Mouse (Mus musculus) forebrain, embryonic 14.5 days (tissue): ENCODE measurements around the gene Fam110a. TPM values are rescaled to one million over a fixed set of nuclear protein-coding genes. Genes with fewer than 3 reads are reported as not detected.

Source experiments
- ATAC-seq: fragments of 200-750 bp; cut with Nextera tagmentation; 2 replicates; pipeline ENCODE4 v1.8.0; 2017; ENCODE audit warnings: mild to moderate bottlenecking, moderate library complexity
- DNase-seq: peaks from one replicate; pipeline ENCODE4 v3.0.0-alpha.2; 2015; ENCODE audit warnings: low spot score
- H3K27ac ChIP-seq: fragments of 300-500 bp; sonication (generic); 2 replicates; pipeline ENCODE4 v1.5.1; 2014; ENCODE audit warnings: low read depth, mild to moderate bottlenecking, control low read depth, low read length, moderate library complexity
- H3K27me3 ChIP-seq: fragments of 300-500 bp; sonication (generic); replicated peaks from 2 replicates; pipeline ENCODE4 v1.6.1; 2014; ENCODE audit warnings: low read length, control low read depth, mixed read lengths; ENCODE audit not compliant: control insufficient read depth, insufficient read depth
- H3K36me3 ChIP-seq: fragments of 300-500 bp; sonication (generic); 2 replicates; pipeline ENCODE4 v1.6.1; 2014; ENCODE audit warnings: low read length, control low read depth; ENCODE audit not compliant: control insufficient read depth, insufficient read depth
- H3K4me1 ChIP-seq: fragments of 300-500 bp; sonication (generic); 2 replicates; pipeline ENCODE4 v1.6.1; 2014; ENCODE audit warnings: antibody characterized with exemption, low read length, control low read depth; ENCODE audit not compliant: control insufficient read depth, insufficient read depth
- H3K4me2 ChIP-seq: fragments of 300-500 bp; sonication (generic); 2 replicates; pipeline ENCODE4 v1.6.1; 2014; ENCODE audit warnings: mild to moderate bottlenecking, control low read depth, low read length
- H3K4me3 ChIP-seq: fragments of 300-500 bp; sonication (generic); 2 replicates; pipeline ENCODE4 v1.5.1; 2014; ENCODE audit warnings: low read depth, low read length, control low read depth
- H3K9ac ChIP-seq: fragments of 300-500 bp; sonication (generic); 2 replicates; pipeline ENCODE4 v1.6.1; 2014; ENCODE audit warnings: mild to moderate bottlenecking, low read length, control low read depth, moderate library complexity
- H3K9me3 ChIP-seq: fragments of 300-500 bp; sonication (generic); replicated peaks from 2 replicates; pipeline ENCODE4 v1.6.1; 2016; ENCODE audit warnings: low read length, control low read depth, mixed read lengths; ENCODE audit not compliant: control insufficient read depth
- WGBS: fragments of 180-500 bp; shearing (Covaris S2); extraction: QIAGEN DNeasy Blood & Tissue Kit; methylation state at CpG from one replicate; pipeline ENCODE4 v1.1.7; 2014; 5-methylcytosine and 5-hydroxymethylcytosine counted together
- polyA plus RNA-seq: library from polyadenylated mRNA; unstranded; fragments of >200 nt; fragmentation: Nextera tagmentation; extraction: Ambion mirVana; gene quantifications from 2 replicates; pipeline ENCODE4 v1.2.1, GENCODE M21; 2014

Gene Fam110a
- polyA plus RNA-seq, 1 experiment from 2014 or later, result 64.5 TPM

DNA sequence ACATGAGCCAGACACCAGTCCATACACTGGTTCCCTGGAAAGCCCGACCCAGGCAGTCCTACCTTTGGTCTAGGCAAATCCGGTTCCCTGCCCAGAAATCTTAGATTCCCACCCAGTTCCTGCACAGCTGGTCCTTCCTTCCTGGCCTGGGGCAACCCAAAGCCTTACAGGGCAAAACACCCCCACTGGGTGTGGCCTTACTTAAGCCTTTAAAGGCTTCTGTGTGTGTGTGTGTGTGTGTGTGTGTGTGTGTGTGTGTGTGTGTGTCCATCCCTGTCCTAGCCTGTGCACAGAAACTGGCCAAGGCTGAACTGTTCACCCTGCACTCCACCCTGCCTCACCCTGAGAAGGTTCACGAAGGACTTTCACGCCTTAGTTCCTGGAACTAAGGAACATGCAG, 32.2 kb upstream of the Fam110a start:
- Histone ChIP-seq H3K9ac (no peak overlapping the region), H3K4me3 (no peak overlapping the region), H3K36me3 (no peaks in the 10 kb centered on the region), H3K27me3 (no peaks in the 10 kb centered on the region), H3K4me1 (no peaks in the 10 kb centered on the region), H3K9me3 (no peaks in the 10 kb centered on the region), H3K4me2 (no peak overlapping the region), H3K27ac (no peak overlapping the region)
- WGBS, result 80% methylated on average over 4 of the region's 4 CpGs
- DNase-seq (no peak), ATAC-seq (no peak)

DNA sequence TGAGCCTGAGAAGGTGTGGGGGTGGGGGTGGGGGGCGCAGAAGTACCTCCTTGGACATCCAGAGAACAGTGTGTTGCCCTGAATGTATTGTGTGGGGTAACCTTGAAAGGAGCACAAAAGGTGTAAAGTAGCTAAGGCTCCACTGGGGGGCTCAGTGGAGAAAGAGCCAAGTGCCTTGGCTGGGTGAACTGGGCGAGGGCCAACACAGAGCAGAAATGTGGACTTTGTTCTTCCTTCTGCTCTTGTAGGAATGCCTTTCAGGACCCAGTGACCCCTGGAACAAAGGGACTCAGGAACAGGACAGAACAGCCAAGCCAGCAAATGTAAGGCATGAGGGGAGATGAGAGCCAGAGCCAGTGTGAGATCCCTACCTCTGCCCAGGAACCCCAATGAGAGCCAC, 31.7 kb upstream of the Fam110a start:
- 32% methylated on average over 2 of the region's 2 CpGs for WGBS
- H3K27me3 ChIP-seq, result no peaks in the 10 kb centered on the region
- H3K4me2 ChIP-seq, result no peak overlapping the region
- H3K27ac ChIP-seq, result no peak overlapping the region
- H3K9me3 ChIP-seq, result no peaks in the 10 kb centered on the region
- DNase-seq (peak; percentile 54), ATAC-seq (0 out of 2 replicates have a peak, but pooled peaks have one; percentile 37)
- no peak overlapping the region for H3K9ac ChIP-seq
- no peak overlapping the region for H3K4me3 ChIP-seq
- H3K4me1 ChIP-seq, result no peaks in the 10 kb centered on the region
- no peaks in the 10 kb centered on the region for H3K36me3 ChIP-seq

DNA sequence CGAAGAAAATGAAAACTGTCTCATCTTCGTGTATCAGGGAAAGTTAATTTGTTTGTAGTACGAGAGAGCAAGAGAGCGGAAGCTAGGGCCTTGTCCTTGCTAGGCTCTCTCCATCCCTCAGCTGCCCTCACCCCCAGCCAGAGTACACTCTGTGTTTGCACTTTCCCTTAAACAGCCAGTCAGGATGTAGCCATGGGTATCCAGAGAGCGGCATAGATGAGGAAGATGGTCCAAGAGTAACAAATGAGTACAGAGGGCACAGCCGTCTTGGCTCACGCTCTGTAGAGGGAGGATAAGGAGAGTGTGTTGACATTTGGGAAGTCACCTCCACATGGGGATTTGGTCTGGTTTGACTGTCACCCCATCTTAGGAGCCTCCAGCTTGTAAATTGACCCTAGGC, 30.6 kb upstream of the Fam110a start:
- no peak overlapping the region for H3K4me3 ChIP-seq
- ATAC-seq, result no peak
- no peak for DNase-seq
- H3K9me3 ChIP-seq, result no peaks in the 10 kb centered on the region
- H3K9ac ChIP-seq, result no peak overlapping the region
- WGBS, result 90% methylated on average over 7 of the region's 7 CpGs
- no peak overlapping the region for H3K4me2 ChIP-seq
- H3K27me3 ChIP-seq, result no peaks in the 10 kb centered on the region
- H3K27ac ChIP-seq, result no peak overlapping the region
- no peaks in the 10 kb centered on the region for H3K4me1 ChIP-seq
- H3K36me3 ChIP-seq, result no peaks in the 10 kb centered on the region

DNA sequence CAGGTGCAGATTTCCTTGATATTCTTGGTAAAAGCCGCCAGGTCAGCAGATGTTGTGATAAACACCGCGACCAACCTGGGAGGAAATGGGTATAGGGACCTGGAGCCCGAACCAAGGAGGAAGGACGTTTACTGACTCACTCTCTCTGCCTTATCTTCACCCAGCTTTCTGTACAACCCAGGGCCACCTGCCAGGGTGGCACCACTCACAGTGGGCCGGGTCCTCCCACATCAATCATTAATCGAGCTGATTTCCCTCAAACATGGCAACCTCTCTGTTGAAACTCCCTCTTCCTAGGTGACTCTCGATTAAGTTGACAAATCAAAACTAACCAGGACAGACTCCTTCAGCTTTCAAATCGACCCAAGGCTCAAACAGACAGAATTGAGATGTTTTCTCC, 30.2 kb upstream of the Fam110a start:
- WGBS, result 87% methylated on average over 9 of the region's 9 CpGs
- no peaks in the 10 kb centered on the region for H3K36me3 ChIP-seq
- no peak for DNase-seq
- H3K4me2 ChIP-seq, result no peak overlapping the region
- H3K4me1 ChIP-seq, result no peaks in the 10 kb centered on the region
- no peaks in the 10 kb centered on the region for H3K9me3 ChIP-seq
- H3K27ac ChIP-seq, result no peak overlapping the region
- H3K4me3 ChIP-seq, result no peak overlapping the region
- no peaks in the 10 kb centered on the region for H3K27me3 ChIP-seq
- ATAC-seq, result no peak
- no peak overlapping the region for H3K9ac ChIP-seq

DNA sequence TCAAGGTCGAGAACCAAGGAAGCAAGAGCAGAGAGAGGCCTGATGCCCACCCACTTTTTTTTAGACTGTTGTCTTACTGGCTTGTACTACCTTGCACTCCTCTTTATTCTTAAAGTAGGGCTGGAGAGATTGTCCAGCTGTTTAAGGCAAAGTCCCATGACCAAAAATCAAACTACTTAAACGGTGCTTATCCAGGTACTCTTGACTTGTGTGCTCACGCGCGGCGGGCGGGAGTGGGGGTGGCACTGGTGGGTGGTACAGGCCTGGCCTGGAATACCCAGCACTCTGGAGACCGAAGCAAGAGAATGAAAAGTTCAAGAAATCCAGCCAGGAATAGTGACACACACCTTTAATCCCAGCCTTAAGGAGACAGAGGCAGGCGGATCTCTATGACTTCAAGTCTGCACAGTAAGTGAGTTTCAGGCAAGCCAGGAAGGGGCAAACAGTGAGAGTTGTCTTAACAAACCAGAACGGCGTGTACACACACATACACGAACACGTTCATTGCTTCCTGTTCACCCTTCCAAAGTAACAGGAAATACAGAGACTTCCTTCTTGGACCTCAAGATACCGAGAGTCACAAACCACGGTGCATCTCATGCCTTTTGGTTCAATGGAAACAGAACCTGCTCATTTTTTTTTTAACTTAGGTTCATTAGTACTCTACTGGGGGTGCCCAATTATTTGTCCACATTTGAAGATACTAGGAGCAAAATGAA, 29.2 kb upstream of the Fam110a start:
- ATAC-seq, result no peak
- Histone ChIP-seq H3K9ac (no peak overlapping the region), H3K4me3 (no peak overlapping the region), H3K4me1 (no peaks in the 10 kb centered on the region), H3K27ac (no peak overlapping the region), H3K36me3 (no peaks in the 10 kb centered on the region), H3K4me2 (no peak overlapping the region), H3K27me3 (no peaks in the 10 kb centered on the region), H3K9me3 (no peaks in the 10 kb centered on the region)
- no peak for DNase-seq
- 92% methylated on average over 15 of the region's 15 CpGs for WGBS

DNA sequence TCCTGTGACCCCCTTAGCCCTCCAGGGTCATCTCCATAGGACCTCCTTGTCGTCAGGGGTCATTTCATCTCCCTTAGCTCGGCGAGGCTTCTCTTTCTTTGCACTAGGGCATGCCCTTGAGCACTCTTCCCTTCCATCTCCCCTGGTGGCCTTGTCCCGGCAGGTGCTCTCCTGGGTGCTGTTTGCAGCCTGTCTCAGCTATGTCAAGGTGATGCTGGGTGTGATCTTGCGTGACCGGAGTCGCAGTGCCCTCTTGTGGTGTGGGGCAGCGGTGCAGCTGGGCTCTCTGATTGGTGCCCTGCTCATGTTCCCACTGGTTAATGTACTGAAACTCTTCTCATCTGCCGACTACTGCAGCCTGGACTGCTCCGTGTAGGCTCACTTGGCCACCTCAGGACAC, 27.8 kb upstream of the Fam110a start:
- H3K4me3 ChIP-seq, result no peak overlapping the region
- no peak overlapping the region for H3K9ac ChIP-seq
- H3K9me3 ChIP-seq, result no peaks in the 10 kb centered on the region
- no peak for ATAC-seq
- no peak overlapping the region for H3K27ac ChIP-seq
- H3K27me3 ChIP-seq, result no peaks in the 10 kb centered on the region
- H3K4me2 ChIP-seq, result no peak overlapping the region
- no peaks in the 10 kb centered on the region for H3K4me1 ChIP-seq
- 57% methylated on average over 10 of the region's 10 CpGs for WGBS
- no peaks in the 10 kb centered on the region for H3K36me3 ChIP-seq
- no peak for DNase-seq

DNA sequence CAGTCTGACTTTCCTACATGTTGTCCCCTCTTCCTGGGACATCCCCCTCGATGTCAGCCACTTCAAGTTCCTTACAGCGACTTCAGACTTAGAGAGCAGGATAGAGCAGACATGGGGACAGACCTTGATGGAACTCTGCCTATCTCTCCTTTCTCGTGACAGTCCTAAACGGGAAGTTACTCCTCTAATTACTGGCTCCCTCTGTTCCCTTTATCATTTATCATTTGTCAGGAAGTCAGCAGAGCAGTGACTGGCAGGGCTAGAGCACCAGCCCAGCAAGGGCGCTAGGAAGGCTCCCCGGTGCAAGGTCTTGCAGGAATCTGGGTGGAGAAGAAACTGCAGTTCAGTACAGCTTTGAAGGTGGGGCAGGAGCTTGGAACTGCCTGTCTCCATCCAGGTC, 22.5 kb upstream of the Fam110a start:
- ATAC-seq, result no peak

DNA sequence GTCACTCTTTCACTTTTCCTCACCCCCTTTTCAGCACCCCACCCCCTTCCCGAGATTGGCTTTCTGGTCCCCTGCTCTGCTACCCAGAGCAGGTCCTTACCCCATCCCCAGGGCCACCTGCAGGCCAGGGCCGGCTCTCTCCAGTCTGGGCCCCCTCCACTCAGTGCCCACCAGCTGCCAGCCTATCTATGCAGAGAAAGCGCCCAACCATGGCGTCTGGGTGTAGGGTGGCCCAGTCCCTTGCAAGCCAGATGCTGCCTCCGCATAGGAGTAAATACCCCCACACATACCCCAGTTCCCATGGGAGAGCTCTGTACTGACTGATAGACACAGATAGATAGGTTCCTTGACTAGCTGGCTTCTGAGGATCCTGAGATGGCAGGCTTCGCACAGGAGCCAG, 20.7 kb upstream of the Fam110a start:
- no peaks in the 10 kb centered on the region for H3K36me3 ChIP-seq
- no peak for DNase-seq
- no peak overlapping the region for H3K4me2 ChIP-seq
- WGBS, result 65% methylated on average over 6 of the region's 6 CpGs
- no peak for ATAC-seq
- H3K27me3 ChIP-seq, result peaks cover 23% of the 10 kb centered on the region
- no peaks in the 10 kb centered on the region for H3K4me1 ChIP-seq
- no peak overlapping the region for H3K4me3 ChIP-seq
- H3K9ac ChIP-seq, result no peak overlapping the region
- no peaks in the 10 kb centered on the region for H3K9me3 ChIP-seq
- H3K27ac ChIP-seq, result no peak overlapping the region

More for the DNA sequence above, 22.5 kb upstream of the Fam110a start:
- no peak for DNase-seq
- H3K4me3 ChIP-seq, result no peak overlapping the region
- no peaks in the 10 kb centered on the region for H3K36me3 ChIP-seq
- H3K9ac ChIP-seq, result no peak overlapping the region
- peaks cover 12% of the 10 kb centered on the region; the same call in 1 of the 2 replicates for H3K27me3 ChIP-seq
- WGBS, result 76% methylated on average over 6 of the region's 6 CpGs
- no peak overlapping the region for H3K4me2 ChIP-seq
- no peaks in the 10 kb centered on the region for H3K9me3 ChIP-seq
- no peaks in the 10 kb centered on the region for H3K4me1 ChIP-seq
- no peak overlapping the region for H3K27ac ChIP-seq

DNA sequence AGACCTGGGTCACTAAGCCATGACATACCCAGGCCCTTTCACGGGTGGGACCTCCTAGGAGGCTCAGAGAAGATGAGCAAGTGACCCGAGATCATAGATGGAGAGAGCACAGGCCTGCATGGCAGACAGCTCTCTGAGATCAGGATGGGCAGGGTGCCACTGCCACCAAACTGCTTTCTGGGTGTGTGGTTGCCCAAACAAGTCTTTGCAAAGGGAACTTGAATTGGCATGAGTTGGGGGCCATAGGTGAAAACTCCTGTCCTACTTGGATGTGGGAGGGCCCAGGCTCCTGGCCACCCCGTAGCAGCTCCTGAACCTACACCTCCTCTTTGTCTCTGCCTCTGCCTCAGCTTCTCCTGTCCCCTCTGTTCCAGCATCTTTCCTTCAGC, 20.3 kb upstream of the Fam110a start:
- Histone ChIP-seq H3K27me3 (peaks cover 23% of the 10 kb centered on the region), H3K4me2 (no peak overlapping the region)
- no peak for ATAC-seq

More for the DNA sequence above, 20.3 kb upstream of the Fam110a start:
- 43% methylated on average over 3 of the region's 3 CpGs for WGBS
- no peak for DNase-seq
- Histone ChIP-seq H3K4me1 (no peaks in the 10 kb centered on the region), H3K36me3 (no peaks in the 10 kb centered on the region), H3K9ac (no peak overlapping the region), H3K4me3 (no peak overlapping the region), H3K9me3 (no peaks in the 10 kb centered on the region), H3K27ac (no peak overlapping the region)
